Mouse (Mus musculus) neural tube, embryonic 11.5 days (tissue): ENCODE results near the gene Wdtc1. TPM values are rescaled to one million over a fixed set of nuclear protein-coding genes. Genes with fewer than 3 reads are reported as not detected.

Experiments used
- ATAC-seq: fragments of 200-750 bp; cut with Nextera tagmentation; 2 replicates; pipeline ENCODE4 v1.8.0; 2017; ENCODE audit warnings: moderate number of reproducible peaks, mild to moderate bottlenecking, moderate TSS enrichment, moderate library complexity; ENCODE audit not compliant: insufficient read depth, low FRiP score, low TSS enrichment
- DNase-seq: peaks from one replicate; pipeline ENCODE4 v3.0.0-alpha.2; 2015; ENCODE audit warnings: low spot score
- H3K27ac ChIP-seq: fragments of 300-500 bp; sonication (generic); 2 replicates; pipeline ENCODE4 v1.5.1; 2014; ENCODE audit warnings: low read depth, mild to moderate bottlenecking, low read length
- H3K27me3 ChIP-seq: fragments of 300-500 bp; sonication (generic); 2 replicates; pipeline ENCODE4 v1.6.1; 2014; ENCODE audit warnings: mild to moderate bottlenecking, low read length, mixed read lengths; ENCODE audit not compliant: control insufficient read depth, insufficient read depth
- H3K36me3 ChIP-seq: fragments of 300-500 bp; sonication (generic); 2 replicates; pipeline ENCODE4 v1.6.1; 2014; ENCODE audit warnings: mild to moderate bottlenecking, low read length, moderate library complexity, mixed read lengths; ENCODE audit not compliant: control insufficient read depth, insufficient read depth
- H3K4me1 ChIP-seq: fragments of 300-500 bp; sonication (generic); 2 replicates; pipeline ENCODE4 v1.6.1; 2014; ENCODE audit warnings: low read length, mixed read lengths; ENCODE audit not compliant: control insufficient read depth, insufficient read depth
- H3K4me2 ChIP-seq: fragments of 300-500 bp; sonication (generic); 2 replicates; pipeline ENCODE4 v1.6.1; 2014; ENCODE audit warnings: low read depth, mild to moderate bottlenecking, moderate library complexity
- H3K4me3 ChIP-seq: fragments of 300-500 bp; sonication (generic); 2 replicates; pipeline ENCODE4 v1.5.1; 2014; ENCODE audit warnings: low read depth, low read length
- H3K9ac ChIP-seq: fragments of 300-500 bp; sonication (generic); 2 replicates; pipeline ENCODE4 v1.6.1; 2014; ENCODE audit warnings: mild to moderate bottlenecking, low read length
- H3K9me3 ChIP-seq: fragments of 300-500 bp; sonication (generic); 2 replicates; pipeline ENCODE4 v1.6.1; 2016; ENCODE audit warnings: low read length; ENCODE audit not compliant: control insufficient read depth
- WGBS: fragments of 180-500 bp; shearing (Covaris S2); extraction: QIAGEN DNeasy Blood & Tissue Kit; methylation state at CpG from one replicate; pipeline ENCODE4 v1.1.7; 2014; 5-methylcytosine and 5-hydroxymethylcytosine counted together
- polyA plus RNA-seq: library from polyadenylated mRNA; unstranded; fragments of >200 nt; fragmentation: Nextera tagmentation; extraction: Ambion mirVana; gene quantifications from 2 replicates; pipeline ENCODE4 v1.2.1, GENCODE M21; 2014

Wdtc1 gene
- polyA plus RNA-seq, 1 experiment from 2014 or later, result 27.0 TPM

DNA sequence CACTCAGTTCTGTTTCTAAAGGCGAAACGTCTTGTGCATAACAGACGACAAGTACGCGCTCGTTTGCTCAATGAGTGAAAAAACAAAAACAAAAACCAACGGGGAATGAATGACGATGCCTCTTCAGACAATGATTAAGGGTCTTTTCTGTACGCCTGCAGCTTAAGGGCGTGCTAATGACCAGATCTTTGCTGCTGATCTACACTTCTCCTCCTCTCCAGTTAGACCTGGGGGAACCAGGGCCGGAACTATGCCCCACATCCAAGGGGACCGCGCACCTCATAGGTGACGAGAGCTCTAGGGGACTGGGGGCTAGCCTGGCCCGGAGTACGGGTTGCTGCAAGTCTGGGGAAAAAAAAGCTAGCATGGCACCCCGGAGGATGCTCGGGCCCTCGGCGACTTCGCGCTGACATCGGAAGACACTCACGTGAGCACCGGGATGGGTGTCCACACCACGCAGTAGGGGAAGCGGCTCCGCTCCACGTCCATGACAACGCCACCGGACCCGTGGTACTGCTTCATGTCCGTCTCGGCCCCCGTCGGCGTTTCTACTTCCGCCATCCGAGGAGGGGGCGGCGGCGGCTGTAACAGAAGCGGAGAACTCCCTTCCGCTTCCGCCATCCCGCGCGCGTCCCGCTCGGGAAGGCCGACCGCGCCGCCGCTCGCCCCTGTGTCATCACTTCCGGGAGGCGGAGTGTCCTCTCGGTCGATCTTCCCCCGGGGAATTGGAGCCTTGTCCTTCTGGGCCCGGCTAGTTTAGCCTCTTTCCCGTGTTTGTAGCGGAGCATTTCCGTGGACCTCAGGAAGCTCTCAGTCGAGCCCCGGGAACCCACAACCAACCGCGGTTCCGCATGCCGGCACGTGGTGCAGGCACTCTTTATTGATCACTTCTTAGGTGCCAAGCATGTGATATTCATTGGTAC lies 75.9 kb downstream of the Wdtc1 start, which contains the start of gene Tmem222:
Gene Tmem222 (minus strand): TSS at position 689 of the 923 bp plus-strand sequence.
- Histone ChIP-seq H3K36me3 (no peaks in the 10 kb centered on the region), H3K4me3 (peak within 1 kb of the TSS; percentile 72), H3K27ac (peak within 1 kb of the TSS; percentile 89), H3K27me3 (no peaks in the 10 kb centered on the region), H3K9me3 (no peaks in the 10 kb centered on the region), H3K4me2 (peak within 1 kb of the TSS; percentile 56), H3K9ac (peak within 1 kb of the TSS; percentile 85), H3K4me1 (peaks cover 8% of the 10 kb centered on the region)
- ATAC-seq (peak; percentile 89), DNase-seq (peak; percentile 95)
- WGBS, result under 1% methylated on average over 71 of the region's 73 CpGs

DNA sequence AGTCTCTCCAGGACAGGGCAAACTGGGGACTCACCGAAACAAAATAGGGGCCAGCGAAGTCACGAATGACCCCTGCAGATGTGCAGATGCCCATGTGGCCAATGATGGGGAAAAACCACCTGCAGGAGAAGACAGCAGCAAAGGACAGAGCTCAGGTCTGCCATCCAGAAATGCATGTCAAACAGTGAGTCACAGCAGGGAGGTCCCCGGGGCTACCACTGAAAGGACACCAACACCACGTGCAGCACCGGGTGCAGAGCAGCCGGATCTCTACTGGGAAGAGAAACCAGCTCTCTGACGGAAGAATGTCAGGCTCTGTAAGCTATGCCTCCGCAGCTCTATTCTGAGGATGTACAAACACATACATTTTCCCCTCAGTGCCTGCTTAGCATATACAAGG lies 82.4 kb downstream of the Wdtc1 start:
- Histone ChIP-seq H3K9ac (no peak overlapping the region), H3K4me1 (peaks cover under 1% of the 10 kb centered on the region; the same call in 1 of the 2 replicates), H3K4me3 (no peak overlapping the region), H3K27me3 (no peaks in the 10 kb centered on the region), H3K4me2 (no peak overlapping the region), H3K9me3 (no peaks in the 10 kb centered on the region), H3K27ac (no peak overlapping the region), H3K36me3 (peaks cover 25% of the 10 kb centered on the region)
- ATAC-seq (no peak), DNase-seq (no peak)
- WGBS, result 94% methylated on average over 9 of the region's 9 CpGs

DNA sequence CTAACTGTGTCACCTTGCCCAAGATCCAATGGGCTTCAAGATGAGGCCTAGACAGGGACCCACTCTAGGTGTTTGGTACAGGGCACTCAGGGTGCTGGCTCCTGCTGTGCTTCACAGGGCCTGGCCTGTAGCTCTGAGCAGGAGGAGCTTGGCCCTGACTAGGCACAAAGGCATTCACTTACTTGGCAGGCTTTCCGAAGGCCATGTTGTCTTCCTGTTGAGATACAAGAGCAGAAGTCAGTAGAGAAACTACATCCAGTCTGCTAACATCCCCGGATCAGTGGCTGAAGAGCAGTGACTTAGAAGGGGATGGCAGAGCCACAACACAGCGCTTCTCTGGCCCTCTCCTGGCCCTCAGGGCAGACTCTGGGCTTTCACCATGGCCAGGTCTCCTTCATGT lies 83.7 kb downstream of the Wdtc1 start:
- ATAC-seq, result no peak

DNA sequence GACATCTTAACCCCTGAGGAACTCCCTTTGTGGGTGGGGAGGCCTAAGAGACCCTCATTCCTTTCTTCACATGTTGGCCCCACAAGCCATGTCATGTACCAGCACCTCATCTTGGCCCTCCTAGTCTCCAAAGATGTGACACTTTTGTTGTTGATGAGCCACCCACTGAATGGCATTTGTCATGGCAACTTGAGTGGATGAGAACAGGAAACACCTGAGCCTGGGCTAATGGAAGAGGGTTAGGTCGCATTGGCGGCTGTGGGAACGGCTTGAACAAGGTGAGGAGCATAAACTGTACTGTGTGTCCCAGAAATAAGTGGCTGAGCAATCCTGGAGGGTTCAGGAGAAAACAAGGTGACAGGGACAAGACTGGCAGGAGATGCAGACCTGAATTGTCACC lies 84.3 kb downstream of the Wdtc1 start:
- no peak overlapping the region for H3K27ac ChIP-seq
- H3K27me3 ChIP-seq, result no peaks in the 10 kb centered on the region
- H3K9ac ChIP-seq, result no peak overlapping the region
- H3K4me3 ChIP-seq, result no peak overlapping the region
- H3K4me2 ChIP-seq, result no peak overlapping the region
- H3K4me1 ChIP-seq, result no peaks in the 10 kb centered on the region
- ATAC-seq, result no peak
- 95% methylated on average over 3 of the region's 3 CpGs for whole genome bisulfite sequencing
- DNase-seq, result no peak
- peaks cover 39% of the 10 kb centered on the region for H3K36me3 ChIP-seq
- H3K9me3 ChIP-seq, result no peaks in the 10 kb centered on the region

More for the DNA sequence above, 83.7 kb downstream of the Wdtc1 start:
- H3K4me2 ChIP-seq, result no peak overlapping the region
- H3K9ac ChIP-seq, result no peak overlapping the region
- H3K9me3 ChIP-seq, result no peaks in the 10 kb centered on the region
- H3K27ac ChIP-seq, result no peak overlapping the region
- no peaks in the 10 kb centered on the region for H3K4me1 ChIP-seq
- H3K36me3 ChIP-seq, result peaks cover 36% of the 10 kb centered on the region
- no peak for DNase-seq
- H3K27me3 ChIP-seq, result no peaks in the 10 kb centered on the region
- 93% methylated on average over 3 of the region's 3 CpGs for WGBS
- no peak overlapping the region for H3K4me3 ChIP-seq

DNA sequence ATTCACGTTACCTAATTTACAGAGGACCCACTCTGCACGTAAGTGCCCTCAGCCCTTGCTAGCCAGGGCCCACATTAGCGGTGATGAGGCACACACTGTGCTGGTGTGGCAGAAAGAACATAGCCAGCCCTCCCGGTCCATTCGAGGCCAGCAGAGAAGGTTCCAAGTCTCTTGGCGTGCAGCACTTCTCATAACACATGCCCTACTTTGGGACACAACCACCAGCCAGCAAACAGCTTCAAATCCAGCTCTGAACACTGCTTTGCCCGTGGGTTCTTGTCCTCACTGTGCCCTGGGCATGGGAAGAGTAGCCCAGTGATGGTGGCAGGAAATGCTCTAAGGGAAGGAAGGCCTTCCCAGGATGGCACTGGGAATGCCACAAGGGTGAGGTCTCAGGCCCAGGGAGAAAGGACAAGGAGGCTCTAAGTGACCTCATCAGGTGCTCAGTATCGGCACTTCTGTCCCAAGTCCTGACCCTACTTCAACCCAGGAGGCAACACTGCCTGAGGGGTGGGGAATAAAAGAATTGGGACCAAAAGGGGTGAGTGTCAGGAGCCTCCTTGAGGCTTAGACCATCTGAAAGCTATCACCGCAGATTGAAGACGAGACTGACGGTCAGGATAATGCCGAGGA lies 86.9 kb downstream of the Wdtc1 start:
- Histone ChIP-seq H3K9ac (no peak overlapping the region), H3K4me3 (no peak overlapping the region), H3K4me2 (no peak overlapping the region), H3K27ac (no peak overlapping the region), H3K4me1 (no peaks in the 10 kb centered on the region), H3K9me3 (no peaks in the 10 kb centered on the region), H3K27me3 (no peaks in the 10 kb centered on the region), H3K36me3 (peaks cover 41% of the 10 kb centered on the region)
- WGBS, result 97% methylated on average over 12 of the region's 12 CpGs
- no peak for DNase-seq
- ATAC-seq, result no peak

DNA sequence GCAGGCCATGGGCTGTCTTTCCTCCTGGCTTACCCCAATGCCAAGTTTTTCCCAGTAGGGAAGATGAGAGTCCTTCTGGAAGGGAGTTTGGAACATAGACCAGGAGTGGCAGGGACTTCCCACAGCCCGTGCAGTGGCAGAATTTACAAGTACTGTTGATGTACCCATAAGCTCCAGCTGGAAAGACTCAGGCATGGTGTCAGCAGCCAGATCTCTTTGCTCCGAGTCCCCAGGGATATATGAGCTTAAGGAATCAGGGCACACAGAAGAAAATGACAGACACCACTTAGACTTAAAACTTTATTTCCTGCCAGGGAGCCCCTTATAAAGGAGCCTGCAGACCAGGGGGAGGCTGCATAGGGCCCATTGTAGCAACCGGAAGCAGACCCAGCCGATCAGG lies 87.5 kb downstream of the Wdtc1 start:
- Histone ChIP-seq H3K27ac (no peak overlapping the region), H3K9ac (no peak overlapping the region), H3K4me1 (no peaks in the 10 kb centered on the region), H3K4me3 (no peak overlapping the region), H3K36me3 (peaks cover 41% of the 10 kb centered on the region), H3K9me3 (no peaks in the 10 kb centered on the region), H3K4me2 (no peak overlapping the region), H3K27me3 (no peaks in the 10 kb centered on the region)
- DNase-seq (no peak), ATAC-seq (no peak)
- WGBS, result 93% methylated on average over 4 of the region's 4 CpGs

DNA sequence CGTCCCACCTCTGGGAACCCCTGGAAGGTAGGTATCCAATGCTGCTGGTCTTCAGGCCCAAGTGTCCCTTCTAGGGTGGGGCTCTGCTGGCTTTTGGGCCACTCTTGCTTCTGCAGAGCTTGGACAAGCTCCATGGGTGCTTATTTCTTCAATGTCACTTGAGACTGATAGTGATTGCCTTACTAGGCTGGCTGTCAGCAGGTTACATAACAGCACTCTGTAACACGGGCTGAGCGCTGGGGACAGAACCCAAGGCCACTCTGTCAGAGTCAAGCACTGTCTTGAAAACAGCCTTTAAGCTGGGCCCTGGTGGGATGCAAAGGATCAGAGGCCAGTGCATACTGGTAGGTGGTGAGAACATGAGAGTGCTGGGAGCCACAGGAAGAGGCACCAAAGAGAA lies 88.0 kb downstream of the Wdtc1 start:
- no peaks in the 10 kb centered on the region for H3K27me3 ChIP-seq
- H3K36me3 ChIP-seq, result peaks cover 41% of the 10 kb centered on the region
- DNase-seq, result no peak
- H3K4me1 ChIP-seq, result no peaks in the 10 kb centered on the region
- H3K9me3 ChIP-seq, result no peaks in the 10 kb centered on the region
- no peak overlapping the region for H3K27ac ChIP-seq
- H3K4me3 ChIP-seq, result no peak overlapping the region
- H3K4me2 ChIP-seq, result no peak overlapping the region
- WGBS, result 93% methylated on average over 3 of the region's 3 CpGs
- ATAC-seq, result no peak
- no peak overlapping the region for H3K9ac ChIP-seq

DNA sequence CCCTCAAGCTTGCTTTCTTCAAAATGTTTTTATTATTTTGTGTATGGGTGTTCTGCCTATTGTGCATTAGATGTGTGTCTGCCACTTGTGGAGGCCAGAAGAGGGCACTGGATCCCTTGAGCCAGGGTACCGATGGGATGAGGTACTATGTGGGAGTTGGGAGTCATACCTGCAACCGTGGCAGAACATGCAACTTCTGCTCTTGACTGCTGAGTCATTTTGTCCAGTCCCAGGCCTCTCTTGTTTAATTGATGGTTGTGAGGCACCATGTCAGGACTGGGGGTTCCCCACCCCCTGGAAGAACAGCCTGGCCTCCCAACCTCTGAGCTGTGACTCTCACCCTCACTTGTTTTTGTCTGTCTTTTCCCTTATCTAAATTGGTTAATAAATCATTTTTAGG lies 88.7 kb downstream of the Wdtc1 start:
- H3K4me3 ChIP-seq, result no peak overlapping the region
- no peak overlapping the region for H3K9ac ChIP-seq
- no peaks in the 10 kb centered on the region for H3K4me1 ChIP-seq
- H3K27ac ChIP-seq, result no peak overlapping the region
- DNase-seq (no peak), ATAC-seq (no peak)
- H3K4me2 ChIP-seq, result no peak overlapping the region
- WGBS, result 93% methylated on average over 2 of the region's 2 CpGs
- no peaks in the 10 kb centered on the region for H3K9me3 ChIP-seq
- H3K36me3 ChIP-seq, result peaks cover 39% of the 10 kb centered on the region
- no peaks in the 10 kb centered on the region for H3K27me3 ChIP-seq
